Mouse (Mus musculus) liver, embryonic 11.5 days (tissue): ENCODE data around the gene Slc39a1. TPM values are rescaled to one million over a fixed set of nuclear protein-coding genes. Genes with fewer than 3 reads are reported as not detected.

ENCODE experiments used
- ATAC-seq: fragments of 200-750 bp; cut with Nextera tagmentation; replicated peaks from 2 replicates; pipeline ENCODE4 v1.8.0; 2017; ENCODE audit warnings: moderate number of reproducible peaks, mild to moderate bottlenecking, moderate TSS enrichment, moderate library complexity; ENCODE audit not compliant: low FRiP score
- DNase-seq: peaks from one replicate; pipeline ENCODE4 v3.0.0-alpha.2; 2017; ENCODE audit warnings: low spot score
- H3K27ac ChIP-seq: fragments of 300-500 bp; sonication (generic); 2 replicates; pipeline ENCODE4 v1.5.1; 2014; ENCODE audit warnings: mild to moderate bottlenecking, low read depth, low read length, control low read depth
- H3K27me3 ChIP-seq: fragments of 300-500 bp; sonication (generic); replicated peaks from 2 replicates; pipeline ENCODE4 v1.6.1; 2014; ENCODE audit warnings: low read length, mixed read lengths; ENCODE audit not compliant: control insufficient read depth, insufficient read depth
- H3K36me3 ChIP-seq: fragments of 300-500 bp; sonication (generic); 2 replicates; pipeline ENCODE4 v1.6.1; 2014; ENCODE audit warnings: mild to moderate bottlenecking, low read length, moderate library complexity, mixed read lengths; ENCODE audit not compliant: control insufficient read depth, insufficient read depth
- H3K4me1 ChIP-seq: fragments of 300-500 bp; sonication (generic); replicated peaks from 2 replicates; pipeline ENCODE4 v1.6.1; 2014; ENCODE audit warnings: low read length, mixed read lengths; ENCODE audit not compliant: control insufficient read depth, insufficient read depth
- H3K4me2 ChIP-seq: fragments of 300-500 bp; sonication (generic); 2 replicates; pipeline ENCODE4 v1.6.1; 2014; ENCODE audit warnings: mild to moderate bottlenecking, control low read depth, moderate library complexity
- H3K4me3 ChIP-seq: fragments of 300-500 bp; sonication (generic); 2 replicates; pipeline ENCODE4 v1.5.1; 2014; ENCODE audit warnings: low read depth, low read length, control low read depth
- H3K9ac ChIP-seq: fragments of 300-500 bp; sonication (generic); 2 replicates; pipeline ENCODE4 v1.6.1; 2014; ENCODE audit warnings: low read depth, low read length, control low read depth
- H3K9me3 ChIP-seq: fragments of 300-500 bp; sonication (generic); 2 replicates; pipeline ENCODE4 v1.6.1; 2016; ENCODE audit warnings: low read length, inconsistent platforms, mixed read lengths; ENCODE audit not compliant: control insufficient read depth
- WGBS: fragments of 180-500 bp; shearing (Covaris S2); extraction: QIAGEN DNeasy Blood & Tissue Kit; methylation state at CpG from one replicate; pipeline ENCODE4 v1.1.7; 2014; 5-methylcytosine and 5-hydroxymethylcytosine counted together
- polyA plus RNA-seq: library from polyadenylated mRNA; unstranded; fragments of >200 nt; fragmentation: Nextera tagmentation; extraction: Ambion mirVana; gene quantifications from 2 replicates; pipeline ENCODE4 v1.2.1, GENCODE M21; 2014

Gene Slc39a1
- 48.7 and 57.5 TPM in 2 replicates for polyA plus RNA-seq

DNA sequence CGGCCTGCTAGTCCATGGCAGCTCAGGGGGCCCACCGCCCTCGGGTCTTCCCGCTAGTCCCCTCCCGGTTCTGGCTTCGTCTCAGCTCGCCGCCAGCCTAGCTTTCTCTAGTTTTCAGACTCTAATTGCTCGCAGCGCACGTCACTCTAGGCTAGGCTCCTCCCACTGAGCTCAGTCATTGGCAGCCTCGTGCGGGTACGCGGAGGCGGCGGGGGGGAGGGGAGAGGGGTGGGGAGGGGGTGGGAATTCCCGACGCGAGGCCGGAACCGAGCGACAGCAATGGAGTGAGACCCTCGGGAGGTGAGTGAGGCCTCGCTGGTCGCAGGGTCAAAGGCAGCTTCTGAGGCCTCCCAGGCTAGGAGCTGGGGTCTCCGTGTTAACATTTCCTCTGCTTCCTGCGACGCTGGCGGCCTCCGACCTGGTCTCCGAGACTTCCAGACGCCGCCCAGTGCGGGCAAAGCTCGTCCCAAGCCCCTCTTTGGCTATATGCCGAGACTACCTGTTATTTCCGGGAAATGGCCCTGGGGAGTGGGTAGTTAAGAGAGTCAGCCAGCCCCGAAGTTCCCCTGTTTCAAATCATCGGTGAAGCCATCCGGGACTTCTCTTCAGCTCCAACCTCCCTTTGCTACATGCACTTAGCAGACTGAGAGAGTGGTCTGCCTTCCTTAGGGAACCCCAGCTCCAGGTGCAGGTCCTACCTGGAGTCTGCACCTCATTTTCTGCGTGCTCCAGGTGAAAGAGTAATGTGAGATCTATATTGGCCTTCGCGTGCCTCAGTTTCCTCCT is at the start of gene Slc39a1:
TSS of gene Slc39a1 (plus strand) at position 213 of the 786 bp plus-strand sequence.
- H3K9ac ChIP-seq = peak within 1 kb of the TSS; percentile 88
- H3K4me1 ChIP-seq = peaks cover 10% of the 10 kb centered on the region
- H3K4me2 ChIP-seq = peak within 1 kb of the TSS; percentile 97
- no peaks in the 10 kb centered on the region for H3K9me3 ChIP-seq
- peak within 1 kb of the TSS; percentile 81 for H3K4me3 ChIP-seq
- peak within 1 kb of the TSS; percentile 84 for H3K27ac ChIP-seq
- WGBS = under 1% methylated on average over 44 of the region's 44 CpGs
- peak; percentile 88 for DNase-seq
- peak; percentile 94 for ATAC-seq
- no peaks in the 10 kb centered on the region for H3K27me3 ChIP-seq
- H3K36me3 ChIP-seq = peaks cover 12% of the 10 kb centered on the region

DNA sequence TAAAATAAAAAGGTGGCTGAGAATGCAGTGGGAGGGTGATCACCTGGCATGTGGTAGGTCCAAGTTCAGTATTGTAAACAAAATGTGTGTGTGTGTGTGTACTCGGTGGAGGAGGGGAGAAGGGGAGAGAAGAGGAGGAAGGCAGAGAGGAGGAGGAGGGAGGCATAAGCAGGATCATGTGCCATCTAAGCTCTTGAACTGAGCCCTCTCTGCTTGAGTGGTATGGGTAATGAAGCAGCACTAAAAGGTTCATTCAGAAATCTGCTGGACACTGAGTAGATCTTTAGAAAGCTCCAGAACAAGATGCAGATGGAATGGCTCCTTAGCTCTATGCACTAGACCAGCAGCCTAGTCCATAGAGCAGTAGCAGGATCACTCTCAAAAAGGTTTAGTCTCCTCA is 45.1 kb upstream of the Slc39a1 start:
- H3K27ac ChIP-seq = no peak overlapping the region

DNA sequence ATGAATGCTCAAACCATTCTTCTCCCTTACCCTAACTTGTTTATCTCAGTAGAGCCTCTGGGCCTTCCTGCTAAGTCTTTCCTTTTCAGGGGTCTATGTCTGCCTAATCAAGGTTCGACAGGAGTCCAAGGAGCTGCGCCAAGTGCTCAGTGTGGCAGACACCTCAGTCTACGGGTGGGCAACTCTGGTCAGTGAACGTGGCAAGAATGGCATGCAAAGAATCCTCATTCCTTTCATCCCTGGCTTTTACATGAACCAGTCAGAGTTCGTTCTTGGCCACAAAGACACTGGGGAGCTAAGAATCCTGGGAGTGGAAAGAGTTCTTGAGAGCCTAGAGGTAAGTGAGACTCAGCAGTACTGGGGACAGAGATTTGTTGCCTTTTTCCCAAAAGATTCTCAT is 44.4 kb upstream of the Slc39a1 start:
- H3K9me3 ChIP-seq = no peaks in the 10 kb centered on the region
- H3K4me1 ChIP-seq = 0 out of 2 replicates have a peak, but pooled peaks cover under 1% of the 10 kb centered on the region
- H3K27me3 ChIP-seq = no peaks in the 10 kb centered on the region
- ATAC-seq (no peak), DNase-seq (no peak)
- H3K4me3 ChIP-seq = no peak overlapping the region
- H3K27ac ChIP-seq = no peak overlapping the region
- no peak overlapping the region for H3K9ac ChIP-seq
- H3K4me2 ChIP-seq = no peak overlapping the region
- WGBS = 72% methylated on average over 5 of the region's 5 CpGs
- peaks cover 12% of the 10 kb centered on the region; the same call in 1 of the 2 replicates for H3K36me3 ChIP-seq

More for the DNA sequence above, 45.1 kb upstream of the Slc39a1 start:
- Histone ChIP-seq H3K4me2 (no peak overlapping the region), H3K4me3 (no peak overlapping the region), H3K9me3 (no peaks in the 10 kb centered on the region), H3K4me1 (no peaks in the 10 kb centered on the region), H3K36me3 (peaks cover 5% of the 10 kb centered on the region; the same call in 1 of the 2 replicates), H3K9ac (no peak overlapping the region), H3K27me3 (no peaks in the 10 kb centered on the region)
- WGBS = 38% methylated on average over 1 of the region's 1 CpGs
- no peak for ATAC-seq
- no peak for DNase-seq

GRCm38 (mm10) chr3:90204582-90204981 is 43.4 kb upstream of the Slc39a1 start:
- no peak for DNase-seq
- no peak overlapping the region for H3K27ac ChIP-seq
- H3K9me3 ChIP-seq = no peaks in the 10 kb centered on the region
- no peak overlapping the region for H3K4me3 ChIP-seq
- ATAC-seq = no peak
- H3K4me1 ChIP-seq = 0 out of 2 replicates have a peak, but pooled peaks cover 2% of the 10 kb centered on the region
- WGBS = 88% methylated on average over 2 of the region's 2 CpGs
- H3K36me3 ChIP-seq = peaks cover 19% of the 10 kb centered on the region
- no peaks in the 10 kb centered on the region for H3K27me3 ChIP-seq
- no peak overlapping the region for H3K9ac ChIP-seq
- H3K4me2 ChIP-seq = no peak overlapping the region

GRCm38 (mm10) chr3:90208662-90209061 is 39.3 kb upstream of the Slc39a1 start:
- Histone ChIP-seq H3K36me3 (peaks cover 40% of the 10 kb centered on the region), H3K9me3 (no peaks in the 10 kb centered on the region), H3K4me2 (no peak overlapping the region; the same call in 1 of the 2 replicates), H3K4me1 (peaks cover 13% of the 10 kb centered on the region), H3K4me3 (no peak overlapping the region), H3K9ac (no peak overlapping the region), H3K27ac (peak overlapping the region; percentile 22), H3K27me3 (no peaks in the 10 kb centered on the region)
- DNase-seq (no peak), ATAC-seq (no peak)
- 77% methylated on average over 2 of the region's 2 CpGs for WGBS

DNA sequence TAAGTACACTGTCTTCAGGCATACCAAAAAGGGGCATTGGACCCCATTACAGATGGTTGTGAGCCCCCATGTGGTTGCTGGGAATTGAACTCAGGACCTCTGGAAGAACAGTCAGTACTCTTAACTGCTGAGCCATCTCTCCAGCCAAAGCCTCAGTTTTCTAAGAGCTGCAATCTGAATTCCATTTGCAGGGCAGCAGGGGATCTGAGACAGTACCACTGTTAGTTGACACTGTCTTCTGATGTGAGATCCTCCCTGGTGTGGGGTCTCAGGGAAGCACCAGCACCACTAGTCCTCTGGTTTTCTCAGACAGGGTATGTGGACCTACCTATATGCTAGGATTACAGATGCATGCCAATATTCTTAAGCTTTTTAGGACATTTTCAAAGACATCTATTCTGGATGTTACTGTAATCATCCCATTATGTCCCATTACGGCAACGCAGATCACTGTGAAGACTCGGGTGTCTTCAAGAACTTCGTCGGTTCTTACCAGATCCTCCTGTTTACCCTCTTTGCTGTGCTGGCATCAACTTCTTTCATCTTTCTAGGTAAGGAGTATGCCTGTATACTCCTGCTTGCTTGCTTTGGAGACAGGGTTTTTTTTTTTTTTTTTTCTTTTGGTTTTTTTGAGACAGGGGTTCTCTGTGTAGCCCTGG is 37.9 kb upstream of the Slc39a1 start:
- no peak overlapping the region for H3K27ac ChIP-seq
- H3K4me1 ChIP-seq = peaks cover 13% of the 10 kb centered on the region
- H3K27me3 ChIP-seq = no peaks in the 10 kb centered on the region
- no peak overlapping the region for H3K9ac ChIP-seq
- no peaks in the 10 kb centered on the region for H3K9me3 ChIP-seq
- H3K4me3 ChIP-seq = no peak overlapping the region
- no peak overlapping the region for H3K4me2 ChIP-seq
- peaks cover 40% of the 10 kb centered on the region for H3K36me3 ChIP-seq
- ATAC-seq (no peak), DNase-seq (no peak)
- WGBS = 90% methylated on average over 5 of the region's 5 CpGs

GRCm38 (mm10) chr3:90211475-90212398 is 36.2 kb upstream of the Slc39a1 start:
- Histone ChIP-seq H3K27ac (peak overlapping the region; percentile 34; the same call in 1 of the 2 replicates), H3K4me1 (peaks cover 13% of the 10 kb centered on the region)
- WGBS = 49% methylated on average over 13 of the region's 13 CpGs

GRCm38 (mm10) chr3:90212723-90213122 is 35.2 kb upstream of the Slc39a1 start:
- H3K27ac ChIP-seq = peak overlapping the region; percentile 86; the same call in 1 of the 2 replicates
- peaks cover 37% of the 10 kb centered on the region for H3K36me3 ChIP-seq
- peak overlapping the region; percentile 82 for H3K4me2 ChIP-seq
- H3K4me3 ChIP-seq = peak overlapping the region; percentile 82
- 5% methylated on average over 5 of the region's 5 CpGs for WGBS
- no peak for DNase-seq
- H3K9me3 ChIP-seq = no peaks in the 10 kb centered on the region
- no peaks in the 10 kb centered on the region for H3K27me3 ChIP-seq
- no peak for ATAC-seq
- H3K4me1 ChIP-seq = peaks cover 13% of the 10 kb centered on the region
- H3K9ac ChIP-seq = peak overlapping the region; percentile 94

More at GRCm38 (mm10) chr3:90211475-90212398, 36.2 kb upstream of the Slc39a1 start:
- H3K4me2 ChIP-seq = peak overlapping the region; percentile 82
- peak overlapping the region; percentile 82 for H3K4me3 ChIP-seq
- DNase-seq (no peak), ATAC-seq (no peak)
- no peaks in the 10 kb centered on the region for H3K27me3 ChIP-seq
- peaks cover 40% of the 10 kb centered on the region for H3K36me3 ChIP-seq
- no peaks in the 10 kb centered on the region for H3K9me3 ChIP-seq
- H3K9ac ChIP-seq = peak overlapping the region; percentile 94
